ENCODE assay signal across 8 mouse cellular contexts in genomic region chr2:92401091-92401561, GRCm38 (mm10). TPM values are rescaled to one million over a fixed set of nuclear protein-coding genes. Genes with fewer than 3 reads are reported as not detected.
DNase-seq lines count a peak whose midpoint lies in the region; ATAC-seq lines count a peak whose summit lies in the region.

Gene Mapk8ip1 (minus strand): TSS chr2:92401263.

- peak within 1 kb of the TSS; percentile 67 for H3K4me3 ChIP-seq in kidney, embryonic 15.5 days (replicated peaks)
- H3K4me3 ChIP-seq in hindbrain, embryonic 15.5 days, result peak within 1 kb of the TSS; percentile 64
- H3K4me3 ChIP-seq in liver, embryonic 12.5 days, result peak within 1 kb of the TSS; percentile 60
- peak within 1 kb of the TSS; percentile 58 for H3K4me3 ChIP-seq in stomach, embryonic 15.5 days (replicated peaks)

- peaks cover 27% of the 10 kb centered on the region for H3K36me3 ChIP-seq in kidney, embryonic 15.5 days
- H3K36me3 ChIP-seq in hindbrain, embryonic 15.5 days, result peaks cover 13% of the 10 kb centered on the region
- H3K36me3 ChIP-seq in liver, embryonic 12.5 days, result peaks cover 26% of the 10 kb centered on the region
- H3K36me3 ChIP-seq in stomach, embryonic 15.5 days, result peaks cover 9% of the 10 kb centered on the region

- WGBS in kidney, embryonic 15.5 days, result under 1% methylated on average over 39 of the region's 59 CpGs
- WGBS in hindbrain, embryonic 15.5 days, result 4% methylated on average over 21 of the region's 59 CpGs
- WGBS in liver, embryonic 12.5 days (ENCODE audit: insufficient replicate concordance), result 4% methylated on average over 34 of the region's 59 CpGs
- 2% methylated on average over 38 of the region's 59 CpGs for WGBS in stomach, embryonic 15.5 days

- H3K4me1 ChIP-seq in kidney, embryonic 15.5 days, result peaks cover 11% of the 10 kb centered on the region
- peaks cover 54% of the 10 kb centered on the region for H3K4me1 ChIP-seq in hindbrain, embryonic 15.5 days (replicated peaks)
- H3K4me1 ChIP-seq in liver, embryonic 12.5 days, result peaks cover 9% of the 10 kb centered on the region
- peaks cover 3% of the 10 kb centered on the region; the same call in 1 of the 2 replicates for H3K4me1 ChIP-seq in stomach, embryonic 15.5 days

- no peaks in the 10 kb centered on the region for H3K9me3 ChIP-seq in kidney, embryonic 15.5 days (replicated peaks)
- no peaks in the 10 kb centered on the region for H3K9me3 ChIP-seq in hindbrain, embryonic 15.5 days
- no peaks in the 10 kb centered on the region for H3K9me3 ChIP-seq in liver, embryonic 12.5 days (replicated peaks)
- no peaks in the 10 kb centered on the region for H3K9me3 ChIP-seq in stomach, embryonic 15.5 days

- H3K4me2 ChIP-seq in kidney, embryonic 15.5 days, result peak within 1 kb of the TSS; percentile 85
- peak within 1 kb of the TSS; percentile 80 for H3K4me2 ChIP-seq in hindbrain, embryonic 15.5 days
- peak within 1 kb of the TSS; percentile 69 for H3K4me2 ChIP-seq in liver, embryonic 12.5 days
- peak within 1 kb of the TSS; percentile 93 for H3K4me2 ChIP-seq in stomach, embryonic 15.5 days

- ATAC-seq in kidney, embryonic 15.5 days (replicated peaks; ENCODE audit: low FRiP score), result peak; percentile 84
- ATAC-seq in hindbrain, embryonic 15.5 days (ENCODE audit: low FRiP score, low read depth), result peak; percentile 61
- peak; percentile 56 for ATAC-seq in liver, embryonic 12.5 days
- ATAC-seq in stomach, embryonic 15.5 days (ENCODE audit: insufficient read depth, low FRiP score, low read depth), result peak; percentile 62

- no peak for DNase-seq in kidney, adult 9 months
- DNase-seq in adrenal gland, adult 2 months, result peak; percentile 31
- DNase-seq in embryo, embryonic 10.5 days (ENCODE audit: low spot score), result peak; percentile 75
- no peak for DNase-seq in T-cell, adult 2 months (ENCODE audit: low spot score)

- no peak within 1 kb of the TSS for H3K27ac ChIP-seq in kidney, embryonic 15.5 days
- H3K27ac ChIP-seq in hindbrain, embryonic 15.5 days (replicated peaks), result peak within 1 kb of the TSS; percentile 77
- H3K27ac ChIP-seq in liver, embryonic 12.5 days, result no peak within 1 kb of the TSS
- no peak within 1 kb of the TSS for H3K27ac ChIP-seq in stomach, embryonic 15.5 days

- peaks cover 8% of the 10 kb centered on the region for H3K27me3 ChIP-seq in kidney, embryonic 15.5 days
- H3K27me3 ChIP-seq in hindbrain, embryonic 15.5 days, result no peaks in the 10 kb centered on the region
- peaks cover 55% of the 10 kb centered on the region for H3K27me3 ChIP-seq in liver, embryonic 12.5 days (replicated peaks)
- peaks cover 8% of the 10 kb centered on the region; the same call in 1 of the 2 replicates for H3K27me3 ChIP-seq in stomach, embryonic 15.5 days (replicated peaks)

- peak within 1 kb of the TSS; percentile 64 for H3K9ac ChIP-seq in kidney, embryonic 15.5 days
- H3K9ac ChIP-seq in hindbrain, embryonic 15.5 days, result peak within 1 kb of the TSS; percentile 76
- peak within 1 kb of the TSS; percentile 43; the same call in 1 of the 2 replicates for H3K9ac ChIP-seq in liver, embryonic 12.5 days
- peak within 1 kb of the TSS; percentile 35; the same call in 1 of the 2 replicates for H3K9ac ChIP-seq in stomach, embryonic 15.5 days

RNA-seq across cellular contexts. Expression of gene Mapk8ip1, which starts in this region (rescaled TPM):
- 32.1 and 34.9 TPM in 2 replicates for polyA plus RNA-seq in kidney, embryonic 15.5 days (2015; fragmentation: Nextera tagmentation; extraction: Ambion mirVana)
- total RNA-seq in adrenal gland, adult 2 months (2021), result 10 to 100 TPM; 30.2 to 34.9 TPM
- polyA plus RNA-seq in adrenal gland, adult 2 months (2012; rRNA removed), result 60.9 and 67.1 TPM in 2 replicates
- polyA plus RNA-seq in hindbrain, embryonic 15.5 days (2015; fragmentation: Nextera tagmentation; extraction: Ambion mirVana), result 162 and 178 TPM in 2 replicates
- 4.6 and 4.7 TPM in 2 replicates for polyA plus RNA-seq in liver, embryonic 12.5 days (2016; fragmentation: Nextera tagmentation; extraction: Ambion mirVana)
- polyA plus RNA-seq in stomach, embryonic 15.5 days (2015; fragmentation: Nextera tagmentation; extraction: Ambion mirVana), result 23.4 and 24.6 TPM in 2 replicates

Comparison
In these comparisons a context has a peak if more than half of its experiments do, and no peak if none do; other contexts are left out.
1. DNase-seq: peak in adrenal gland, adult 2 months (single experiment) and embryo, embryonic 10.5 days (single experiment); none in kidney, adult 9 months (single experiment) and T-cell, adult 2 months (single experiment).
2. Peak in every context shown above with its lines, with median percentiles within 50 percentile points of each other: ATAC-seq, H3K4me2 ChIP-seq, H3K4me3 ChIP-seq and H3K9ac ChIP-seq.